Mouse (Mus musculus): ENCODE data around the gene Cacng7.

Cacng7 gene

GRCm38 (mm10) chr7:3302556-3303275 is 30.0 kb upstream of the Cacng7 start:
- peak; percentile 47 to 54 for DNase-seq

DNA sequence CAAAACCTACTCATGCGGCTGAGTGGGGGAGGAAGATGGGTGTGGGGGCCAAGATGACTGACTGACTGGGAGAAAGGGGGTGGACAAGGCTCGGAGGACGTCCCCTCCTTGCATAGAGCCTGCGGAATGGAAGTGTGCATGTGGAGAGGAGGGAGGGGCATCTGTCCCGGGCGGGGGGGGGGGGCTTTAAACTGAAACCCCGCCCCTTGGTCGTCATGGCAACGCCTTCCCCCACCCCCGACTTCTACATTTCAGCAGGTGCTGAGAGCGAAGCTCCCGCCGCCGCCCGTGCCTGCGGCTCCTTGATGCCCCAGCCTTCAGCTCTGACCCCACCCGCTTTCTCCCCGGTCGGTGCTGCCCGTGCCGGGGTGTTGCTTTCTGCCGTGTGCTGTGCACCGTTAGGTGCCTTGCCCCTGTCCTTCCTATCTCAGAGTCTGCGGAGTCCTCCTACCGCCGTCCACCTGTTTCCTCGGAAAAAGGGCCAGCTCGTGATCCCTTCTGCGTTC is 29.4 kb upstream of the Cacng7 start:
- DNase-seq = peak; percentile 53 to 62

GRCm38 (mm10) chr7:3303789-3304188 is 29.0 kb upstream of the Cacng7 start:
- DNase-seq = no peak

DNA sequence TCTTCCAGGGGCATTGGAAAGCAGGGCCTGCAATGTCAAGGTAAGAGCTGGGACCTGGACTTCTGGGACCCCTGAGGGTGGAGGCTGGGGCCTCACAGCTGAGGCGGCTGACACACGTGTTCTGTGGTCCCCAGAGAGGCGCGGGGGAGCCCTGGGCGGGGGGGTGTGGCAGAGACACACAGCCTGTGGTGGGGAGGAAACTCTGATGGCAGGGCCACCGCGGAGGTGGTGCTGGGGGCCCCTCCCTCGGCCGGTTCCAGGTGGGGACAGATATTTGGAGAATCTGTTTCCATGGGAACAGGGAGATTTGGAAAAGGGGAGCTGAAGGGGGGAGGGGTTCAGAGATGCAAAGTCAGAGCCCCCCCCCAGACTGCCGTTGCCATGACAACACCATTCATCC is 28.5 kb upstream of the Cacng7 start:
- DNase-seq = peak in 1 of 2 experiments; percentile 32

DNA sequence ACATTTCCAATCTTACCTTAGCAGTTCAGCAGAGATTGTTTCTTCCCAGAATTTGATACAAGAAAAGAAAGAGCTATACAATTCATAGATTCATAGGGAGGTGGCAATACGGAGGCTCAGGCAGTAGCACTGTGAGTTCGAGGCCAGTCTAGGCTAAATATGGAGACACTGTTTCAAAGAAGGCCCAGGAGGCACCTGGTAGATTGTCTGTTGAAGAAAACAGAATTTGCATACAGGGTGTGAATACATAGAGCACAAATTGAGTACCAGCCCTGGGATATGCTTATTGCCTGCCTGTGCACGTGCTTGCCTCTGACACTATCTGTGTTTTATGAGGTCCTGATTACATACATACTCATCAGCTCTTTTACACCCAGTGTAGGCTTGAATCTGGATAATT is 26.4 kb upstream of the Cacng7 start:
- DNase-seq = no peak

DNA sequence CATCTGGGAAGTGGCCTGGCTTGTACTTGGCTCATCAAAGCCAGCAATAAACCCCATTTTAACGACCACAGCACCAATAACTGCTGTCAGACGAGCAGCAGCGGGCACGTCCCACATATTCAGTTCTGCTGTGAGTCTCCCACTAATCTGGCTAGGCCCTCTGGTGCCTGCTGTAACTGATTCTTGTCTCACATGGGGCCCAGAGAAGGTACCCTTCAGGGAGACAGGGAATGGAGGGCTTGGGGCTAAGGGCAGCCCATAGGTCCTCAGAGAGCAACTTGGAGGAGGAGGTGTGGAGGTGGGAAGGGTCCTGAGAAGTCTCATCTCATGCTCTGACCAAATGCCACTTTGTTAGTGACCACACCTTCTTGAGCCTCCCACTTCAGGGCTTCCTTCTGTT is 24.1 kb upstream of the Cacng7 start:
- DNase-seq = no peak

GRCm38 (mm10) chr7:3310233-3310632 is 22.5 kb upstream of the Cacng7 start:
- DNase-seq = no peak

GRCm38 (mm10) chr7:3313571-3313970 is 19.2 kb upstream of the Cacng7 start:
- DNase-seq = no peak

- no peak for DNase-seq
Measured at GRCm38 (mm10) chr7:3314121-3314520, 18.6 kb upstream of the Cacng7 start.

DNA sequence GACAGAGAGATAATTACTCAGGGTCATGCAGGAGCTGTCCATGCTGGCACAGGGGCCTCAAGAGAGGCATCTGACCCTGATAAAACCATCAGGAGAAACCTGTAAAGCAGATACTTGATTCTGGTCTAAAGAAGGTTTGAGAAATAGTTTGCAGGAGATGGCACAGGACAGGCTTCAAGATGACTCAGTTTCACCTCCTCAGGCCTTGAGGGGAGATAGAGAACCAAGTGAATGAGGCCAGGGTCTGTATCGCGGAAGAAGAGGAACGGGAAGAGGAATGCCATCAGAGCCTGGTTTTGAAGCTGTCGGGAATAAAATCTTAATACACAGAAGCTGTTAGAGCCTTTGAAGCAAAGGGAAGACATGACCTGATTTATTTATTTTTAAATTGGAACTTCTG is 15.1 kb upstream of the Cacng7 start:
- DNase-seq = no peak

GRCm38 (mm10) chr7:3320856-3321255 is 11.9 kb upstream of the Cacng7 start:
- no peak for DNase-seq

- no peak for DNase-seq
Measured at GRCm38 (mm10) chr7:3323826-3324225, 8.9 kb upstream of the Cacng7 start.

DNA sequence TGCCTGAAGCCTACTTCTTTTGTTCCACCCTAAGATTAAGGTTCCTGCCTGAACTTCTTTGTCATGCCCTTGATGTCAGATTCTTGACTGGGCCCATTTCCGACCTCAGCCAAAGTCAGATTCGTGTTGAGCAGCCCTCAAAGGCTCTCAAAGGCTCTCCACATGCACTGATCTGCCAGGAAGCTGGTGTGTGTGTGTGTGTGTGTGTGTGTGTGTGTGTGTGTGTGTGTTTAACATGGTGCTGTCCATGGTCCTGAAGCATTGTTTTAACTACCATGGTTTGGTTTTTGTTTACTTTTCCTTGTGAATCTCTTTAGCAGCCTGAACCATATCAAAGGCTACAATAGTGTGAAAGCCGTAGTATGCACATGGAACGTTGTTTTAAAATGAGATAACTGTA is 4.8 kb upstream of the Cacng7 start:
- DNase-seq = no peak

DNA sequence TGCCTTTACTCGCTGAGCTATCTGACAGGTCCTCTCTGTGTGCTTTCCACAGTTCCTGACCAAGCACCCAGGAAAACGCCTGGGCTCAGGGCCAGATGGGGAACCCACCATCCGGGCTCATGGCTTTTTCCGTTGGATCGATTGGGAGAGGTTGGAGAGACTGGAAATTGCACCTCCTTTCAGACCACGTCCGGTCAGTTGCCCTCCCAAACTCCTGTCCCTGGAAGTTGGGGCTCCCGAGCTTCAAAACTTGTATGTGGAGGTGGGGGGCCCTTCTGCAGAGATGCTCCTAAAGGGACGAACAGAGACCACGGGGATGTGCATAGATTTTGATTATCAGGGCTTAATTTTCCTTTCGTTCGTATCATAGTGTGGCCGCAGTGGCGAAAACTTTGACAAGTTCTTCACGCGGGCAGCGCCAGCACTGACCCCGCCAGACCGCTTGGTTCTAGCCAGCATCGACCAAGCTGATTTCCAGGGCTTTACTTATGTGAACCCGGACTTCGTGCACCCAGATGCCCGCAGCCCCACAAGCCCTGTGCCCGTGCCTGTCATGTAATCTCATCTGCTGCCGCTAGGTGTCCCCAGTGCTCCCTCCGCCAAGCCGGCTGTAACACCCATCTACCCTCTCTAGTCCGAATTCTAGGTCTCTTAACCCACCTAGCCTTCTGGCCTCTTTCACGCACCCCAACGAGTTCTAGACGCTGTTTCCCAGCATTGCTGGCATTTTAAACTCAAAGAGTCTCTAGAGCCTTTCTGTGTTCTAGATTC is 2.8 kb upstream of the Cacng7 start:
- DNase-seq = peak; percentile 87 to 92

DNA sequence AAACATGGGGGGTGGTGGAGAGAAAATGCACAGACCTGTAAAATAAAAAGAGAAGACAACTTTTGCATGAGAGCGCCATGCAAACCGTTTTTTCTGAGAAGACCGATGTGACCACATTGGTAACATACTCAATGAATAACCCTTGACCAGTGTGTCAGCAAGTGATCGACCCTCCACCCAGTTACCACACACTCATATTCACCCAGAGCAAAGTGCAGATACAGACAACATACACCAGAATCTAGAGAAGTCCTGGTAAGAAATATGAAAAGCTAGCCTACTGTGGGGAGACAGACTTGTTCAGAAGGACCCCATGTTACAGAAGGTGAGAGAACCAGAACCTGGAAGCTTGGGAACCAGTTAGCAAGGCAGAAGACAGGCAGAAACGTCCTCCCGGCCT is 1.6 kb upstream of the Cacng7 start:
- DNase-seq = no peak

DNA sequence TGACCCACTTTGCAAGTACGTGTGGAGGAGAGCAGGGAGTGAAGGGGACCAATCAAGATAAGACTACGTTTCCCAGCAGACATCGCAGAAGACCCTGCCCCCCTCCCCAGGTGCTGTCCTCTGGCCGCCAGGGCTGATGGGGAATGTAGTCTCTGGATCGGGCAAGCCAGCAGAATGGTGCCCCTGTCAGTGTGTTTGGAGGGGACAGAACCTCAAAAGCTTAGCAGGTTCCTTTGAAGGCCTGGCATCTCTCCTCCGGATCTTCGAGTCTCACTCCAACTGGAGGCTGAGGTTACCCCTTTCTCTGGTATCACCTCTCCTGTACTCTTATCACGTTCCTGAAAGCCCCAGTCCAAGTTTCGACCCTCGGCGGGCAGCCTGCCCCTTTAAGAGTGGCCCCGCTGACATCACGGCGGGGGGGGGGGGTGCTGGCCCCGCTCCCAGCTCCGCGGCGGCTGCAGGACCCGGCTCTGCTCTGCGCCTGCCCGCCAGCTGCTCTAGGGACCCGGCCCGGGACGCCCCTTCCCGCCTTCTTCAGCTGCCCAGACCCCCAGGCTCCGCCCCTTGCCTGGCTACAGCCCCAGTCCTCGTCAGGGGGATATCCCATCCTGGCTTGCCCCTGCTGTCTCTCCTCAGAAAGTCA is 1.1 kb upstream of the Cacng7 start:
- peak; percentile 85 to 93 for DNase-seq

DNA sequence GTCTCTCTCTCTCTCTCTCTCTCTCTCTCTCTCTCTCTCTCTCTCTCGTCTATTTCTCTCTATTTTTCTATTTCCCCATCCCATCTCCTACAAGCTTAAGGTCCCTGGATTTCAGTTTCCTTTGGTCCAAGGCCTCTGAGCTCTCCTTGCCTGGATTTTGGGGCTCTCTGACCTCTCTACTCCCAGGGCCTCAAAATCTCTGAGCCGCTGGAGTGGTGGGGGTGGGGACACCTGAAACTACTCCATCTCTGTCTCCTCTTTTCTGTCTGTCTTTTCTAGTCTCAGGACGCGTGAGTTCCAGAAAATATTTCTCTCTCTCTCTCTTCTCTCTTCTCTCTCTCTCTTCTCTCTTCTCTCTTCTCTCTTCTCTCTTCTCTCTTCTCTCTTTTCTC is 535 bp upstream of the Cacng7 start:
- no peak for DNase-seq

DNA sequence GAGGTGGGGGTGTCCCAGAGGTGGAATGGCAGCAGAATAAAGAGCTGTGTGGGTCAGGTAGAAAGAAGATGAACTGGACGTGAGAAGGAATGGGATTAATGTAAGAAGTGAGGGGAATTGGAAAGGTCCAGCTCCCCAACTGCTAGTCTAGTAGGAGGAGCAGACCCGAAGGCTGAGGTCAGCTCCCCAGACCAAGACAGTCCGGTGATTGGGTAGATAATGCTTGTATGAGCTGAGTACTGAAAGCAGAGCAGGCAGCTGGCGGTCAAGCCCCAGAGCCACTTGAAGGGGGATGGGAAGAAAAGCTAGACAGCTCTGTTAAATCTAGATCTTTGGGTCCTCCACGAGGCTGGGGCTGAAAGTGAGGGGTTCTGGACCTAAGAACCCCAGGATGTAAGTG is 787 bp downstream of the Cacng7 start:
- DNase-seq = peak; percentile 41 to 43

DNA sequence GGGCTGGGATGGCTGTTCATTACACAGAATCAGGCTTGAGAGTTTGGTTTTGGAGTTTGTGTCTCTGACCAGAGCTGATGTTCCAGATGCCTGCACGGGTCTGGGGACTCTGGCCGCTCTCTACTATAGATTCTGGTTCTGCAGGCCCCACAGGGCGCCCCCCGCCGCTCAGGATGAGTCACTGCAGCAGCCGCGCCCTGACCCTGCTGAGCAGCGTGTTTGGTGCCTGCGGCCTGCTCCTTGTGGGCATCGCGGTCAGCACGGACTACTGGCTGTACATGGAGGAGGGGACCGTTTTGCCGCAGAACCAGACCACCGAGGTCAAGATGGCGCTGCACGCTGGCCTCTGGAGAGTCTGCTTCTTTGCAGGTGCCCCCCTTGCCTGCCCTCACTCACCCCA is 3.7 kb downstream of the Cacng7 start:
- DNase-seq = peak; percentile 9 to 37

DNA sequence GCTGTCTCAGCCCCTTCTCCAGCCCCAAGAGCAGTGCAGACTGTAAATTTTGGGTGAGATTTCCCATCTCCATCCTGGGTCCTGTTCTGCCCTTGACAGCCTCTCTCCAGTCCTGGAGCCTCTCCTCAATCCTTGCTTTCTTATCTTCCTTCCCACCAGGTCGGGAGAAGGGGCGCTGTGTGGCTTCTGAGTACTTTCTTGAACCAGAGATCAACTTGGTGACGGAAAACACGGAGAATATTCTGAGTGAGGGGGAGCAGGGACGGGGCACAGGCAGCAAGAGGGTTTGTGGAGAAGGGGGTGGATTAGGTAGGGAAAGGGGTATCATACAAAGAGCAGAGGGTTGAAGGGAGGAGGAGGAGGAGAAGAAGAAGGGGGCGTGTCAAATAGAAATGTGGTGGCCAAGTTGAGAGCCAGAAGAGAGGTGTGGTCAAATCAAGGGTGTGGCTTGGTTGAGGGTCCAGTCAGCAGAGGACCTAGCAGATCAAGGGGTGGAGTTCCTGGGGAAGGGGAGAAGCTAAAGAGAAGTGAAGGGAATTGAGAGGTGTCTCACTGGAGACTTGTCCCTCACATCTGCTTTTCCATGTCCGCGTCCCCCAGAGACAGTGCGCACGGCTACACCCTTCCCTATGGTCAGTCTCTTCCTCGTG is 5.7 kb downstream of the Cacng7 start:
- DNase-seq = no peak

DNA sequence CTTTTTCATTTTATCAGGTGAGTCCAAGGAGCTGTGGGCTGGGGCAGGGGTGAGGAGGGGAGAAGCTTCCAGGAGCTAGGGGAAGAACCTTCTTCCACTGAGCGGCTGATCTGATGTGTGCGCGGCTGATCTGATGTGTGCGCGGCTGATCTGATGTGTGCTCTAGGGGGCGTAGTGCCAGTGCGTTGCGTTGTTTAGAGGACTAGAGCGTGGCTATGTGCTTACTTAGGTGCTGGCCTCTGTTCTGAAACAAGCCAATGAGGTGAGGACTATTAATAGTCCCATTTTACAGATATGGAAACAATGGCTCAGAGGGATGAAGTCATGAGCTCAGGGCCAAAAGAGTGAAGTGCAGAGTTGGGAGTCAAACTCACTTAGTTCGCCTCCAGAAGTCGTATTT is 6.3 kb downstream of the Cacng7 start:
- DNase-seq = no peak

DNA sequence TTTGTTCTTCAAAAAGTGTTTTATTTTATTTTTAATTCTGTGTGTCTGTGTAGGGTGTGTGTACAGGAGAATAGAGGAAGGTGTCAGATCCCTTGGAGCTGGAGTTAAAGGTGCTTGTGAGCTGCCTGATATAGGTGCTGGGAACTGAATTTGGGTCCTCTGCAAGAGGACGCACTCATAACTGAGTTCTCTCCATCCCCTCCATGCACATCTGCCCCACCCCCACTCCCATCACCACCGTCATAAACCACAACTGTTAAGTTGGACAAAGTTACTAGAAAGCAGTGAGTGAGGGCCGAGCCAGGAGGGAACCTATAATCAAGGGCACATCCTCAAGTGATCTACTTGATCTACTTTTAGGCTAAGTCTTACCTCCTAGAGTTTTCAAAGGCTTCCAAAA is 11.1 kb downstream of the Cacng7 start:
- no peak for DNase-seq

GRCm38 (mm10) chr7:3345301-3345700 is 12.5 kb downstream of the Cacng7 start:
- DNase-seq = no peak

All from cerebellum, adult 18-20 months (tissue).